Mouse (Mus musculus) erythroblast, embryonic 14.5 days (primary cell): Measurements from ENCODE around the gene Sh2d1b2.

Experiments
- GATA1 ChIP-seq: IDR thresholded peaks from 2 replicates; pipeline ENCODE4 v1.6.1; 2012; ENCODE audit warnings: low read length, inconsistent platforms, mixed read lengths
- TAL1 ChIP-seq: IDR thresholded peaks from 3 replicates; pipeline ENCODE4 v1.6.1; 2012; ENCODE audit warnings: low read length, inconsistent platforms, mixed read lengths

GRCm38 (mm10) chr1:170218091-170218884, 14.3 kb upstream of the Sh2d1b2 start:
- TF ChIP-seq GATA1 = no peak
- TF ChIP-seq TAL1 = no peak
